Mouse (Mus musculus) megakaryocyte, embryonic 14.5 days (primary cell): ENCODE results near the gene Dupd1. TPM values are rescaled to one million over a fixed set of nuclear protein-coding genes. Genes with fewer than 3 reads are reported as not detected.
"Not testable (repeated sequence)": the region's sequence is repeated elsewhere in the genome, so short reads cannot be mapped to it uniquely, and the experiment has no call there.

Experiments used
- H3K27me3 ChIP-seq: replicated peaks from 2 replicates; pipeline ENCODE3; 2012; ENCODE audit warnings: inconsistent platforms
- H3K36me3 ChIP-seq: replicated peaks from 2 replicates; pipeline ENCODE3; 2012; ENCODE audit warnings: low read length, inconsistent platforms, mixed read lengths
- H3K4me1 ChIP-seq: 2 replicates; pipeline ENCODE4 v1.6.1; 2012; ENCODE audit warnings: inconsistent platforms
- H3K4me3 ChIP-seq: replicated peaks from 2 replicates; pipeline ENCODE3; 2012; ENCODE audit warnings: moderate library complexity, mild to moderate bottlenecking, inconsistent platforms
- H3K9me3 ChIP-seq: 2 replicates; pipeline ENCODE4 v1.6.1; 2012; ENCODE audit warnings: inconsistent platforms
- FLI1 ChIP-seq: IDR thresholded peaks from 2 replicates; pipeline ENCODE4 v1.6.1; 2012; ENCODE audit warnings: low read length, inconsistent platforms, mixed read lengths
- GATA1 ChIP-seq: IDR thresholded peaks from 3 replicates; pipeline ENCODE4 v1.6.1; 2012; ENCODE audit warnings: mixed read lengths, low read length, inconsistent platforms, borderline replicate concordance
- polyA plus RNA-seq: library from polyadenylated mRNA; stranded (reverse); fragments of >175 nt; gene quantifications from 2 replicates; pipeline ENCODE4 v1.2.3, GENCODE M21; 2012; ENCODE audit warnings: low replicate concordance; ENCODE audit not compliant: insufficient read depth

The Dupd1 gene
- polyA plus RNA-seq, 1 experiment: not detected

DNA sequence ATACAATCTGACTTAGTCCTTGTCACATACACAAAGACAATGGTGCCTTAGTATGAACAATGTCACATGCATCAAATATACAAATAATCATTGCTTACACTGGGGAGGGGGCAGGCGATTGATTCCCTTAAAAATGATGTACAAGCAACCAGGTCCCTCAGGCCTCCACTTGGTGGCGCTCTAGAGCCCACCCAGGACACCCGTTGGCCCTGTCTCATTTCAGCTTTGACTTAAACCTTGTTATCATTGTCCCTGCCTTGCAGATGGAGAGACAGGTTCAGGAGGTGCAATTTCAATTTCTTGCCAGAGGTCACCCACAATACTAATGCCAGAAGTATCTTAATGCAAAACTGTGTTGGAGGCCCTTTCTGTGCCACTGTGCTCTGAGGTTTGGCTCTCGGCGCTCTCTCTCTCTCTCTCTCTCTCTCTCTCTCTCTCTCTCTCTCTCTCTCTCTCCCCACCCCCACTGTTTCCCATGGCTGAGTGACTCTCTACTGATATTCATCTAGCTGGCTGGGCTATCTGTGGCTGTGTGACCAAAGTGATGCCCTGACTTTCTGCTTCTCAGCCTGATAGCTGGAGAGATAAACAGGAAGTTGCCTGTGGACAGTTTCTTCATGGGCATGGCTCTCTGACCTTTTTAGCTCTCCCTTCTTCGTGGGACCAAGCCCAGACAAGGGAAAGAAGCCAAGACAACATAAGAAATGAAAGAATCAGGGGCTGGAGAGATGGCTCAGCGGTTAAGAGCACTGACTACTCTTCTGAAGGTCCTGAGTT is 35.7 kb downstream of the Dupd1 start:
- Histone ChIP-seq H3K36me3 (no peaks in the 10 kb centered on the region), H3K9me3 (no peaks in the 10 kb centered on the region), H3K4me1 (peaks cover 25% of the 10 kb centered on the region), H3K4me3 (no peak overlapping the region), H3K27me3 (peaks cover 10% of the 10 kb centered on the region)
- TF ChIP-seq GATA1 (no peak), FLI1 (no peak)

DNA sequence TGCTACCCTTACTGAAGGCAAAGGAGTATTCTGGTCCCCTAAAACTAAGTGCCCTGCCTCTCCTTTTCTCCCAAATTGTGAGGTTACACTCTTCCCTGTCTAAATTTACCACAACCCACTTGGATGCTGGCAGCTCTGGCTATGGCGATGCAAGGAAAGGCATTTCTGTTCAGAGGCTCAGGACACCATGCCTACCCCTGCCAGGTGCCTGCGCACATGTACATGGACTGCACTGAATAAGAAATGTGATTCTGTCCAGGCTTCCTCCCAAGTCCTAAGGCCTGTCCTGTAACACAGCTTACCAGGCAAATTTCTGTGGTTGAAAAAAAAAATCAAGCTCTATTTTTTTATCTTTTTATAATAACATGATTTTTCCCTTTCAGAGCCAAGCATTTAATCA is 38.2 kb downstream of the Dupd1 start:
- TF ChIP-seq FLI1 (no peak), GATA1 (no peak)
- no peaks in the 10 kb centered on the region for H3K9me3 ChIP-seq
- H3K27me3 ChIP-seq: peaks cover 7% of the 10 kb centered on the region
- peaks cover 18% of the 10 kb centered on the region for H3K4me1 ChIP-seq
- no peak overlapping the region for H3K4me3 ChIP-seq
- no peaks in the 10 kb centered on the region for H3K36me3 ChIP-seq

DNA sequence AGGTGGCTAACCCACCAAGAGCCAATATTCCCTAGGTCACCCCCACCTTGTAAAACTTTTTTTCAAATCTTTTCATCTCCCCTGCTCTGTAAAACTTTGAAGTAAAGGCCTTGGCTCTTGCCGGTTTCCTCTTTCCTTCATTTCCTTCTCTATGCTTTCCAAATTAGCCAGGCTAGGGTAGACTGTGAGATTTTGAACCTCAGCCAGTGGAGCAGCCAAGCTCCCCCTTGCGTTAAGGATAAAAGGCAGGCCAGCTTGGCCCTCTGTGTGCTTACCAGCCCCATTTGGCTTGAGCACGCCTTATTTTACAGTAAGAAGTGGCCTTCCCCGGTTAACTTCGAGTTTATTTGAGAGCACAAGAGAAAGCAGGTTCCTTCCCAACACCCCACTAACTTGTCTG is 39.9 kb downstream of the Dupd1 start:
- no peak for TF ChIP-seq GATA1
- no peak for TF ChIP-seq FLI1
- peaks cover 12% of the 10 kb centered on the region for H3K36me3 ChIP-seq

DNA sequence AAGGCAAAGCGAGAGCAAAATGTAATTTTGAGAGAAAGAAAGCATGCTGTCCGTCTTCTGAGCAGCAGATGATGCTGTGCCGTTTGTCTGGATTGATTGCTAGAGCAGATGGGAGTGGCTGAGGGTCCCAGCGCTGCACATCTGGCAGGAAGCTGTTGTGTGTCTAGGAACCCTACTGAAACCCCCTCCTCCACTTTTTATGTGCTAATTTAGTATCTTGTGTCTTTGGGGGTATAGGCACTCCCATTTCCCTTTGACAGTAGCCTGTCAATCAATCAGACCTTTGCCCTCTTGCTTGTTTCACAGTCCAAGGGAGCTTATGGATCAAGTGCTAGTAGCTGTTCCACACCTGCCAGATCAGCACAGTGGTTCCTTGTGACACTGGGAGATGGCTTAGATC is 41.3 kb downstream of the Dupd1 start:
- Histone ChIP-seq H3K36me3 (peaks cover 25% of the 10 kb centered on the region), H3K4me1 (no peaks in the 10 kb centered on the region; the same call in 1 of the 2 replicates), H3K27me3 (peaks cover 6% of the 10 kb centered on the region), H3K4me3 (no peak overlapping the region), H3K9me3 (no peaks in the 10 kb centered on the region)
- TF ChIP-seq GATA1: no peak
- TF ChIP-seq FLI1: no peak

More for the DNA sequence above, 39.9 kb downstream of the Dupd1 start:
- Histone ChIP-seq H3K9me3 (no peaks in the 10 kb centered on the region), H3K4me1 (peaks cover 9% of the 10 kb centered on the region), H3K27me3 (peaks cover 6% of the 10 kb centered on the region), H3K4me3 (no peak overlapping the region)

DNA sequence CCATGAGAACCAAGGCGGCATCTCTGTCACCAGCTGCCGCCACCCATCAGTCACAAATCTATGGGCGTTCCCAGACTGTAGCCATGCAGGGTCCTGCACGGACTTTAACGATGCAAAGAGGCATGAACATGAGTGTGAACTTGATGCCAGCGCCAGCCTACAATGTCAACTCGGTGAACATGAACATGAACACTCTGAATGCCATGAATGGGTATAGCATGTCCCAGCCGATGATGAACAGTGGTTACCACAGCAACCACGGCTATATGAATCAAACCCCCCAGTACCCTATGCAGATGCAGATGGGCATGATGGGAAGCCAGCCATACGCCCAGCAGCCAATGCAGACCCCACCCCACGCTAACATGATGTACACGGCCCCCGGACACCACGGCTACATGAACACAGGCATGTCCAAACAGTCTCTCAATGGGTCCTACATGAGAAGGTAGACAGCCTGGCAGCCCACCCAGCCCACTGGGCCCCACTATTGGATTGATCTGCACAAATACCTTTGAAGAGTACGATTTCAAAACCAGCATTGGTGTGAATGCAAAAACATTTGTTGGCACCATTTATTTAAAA is 43.9 kb downstream of the Dupd1 start:
- H3K36me3 ChIP-seq: peaks cover 35% of the 10 kb centered on the region
- H3K4me3 ChIP-seq, H3K27me3 ChIP-seq, H3K9me3 ChIP-seq, H3K4me1 ChIP-seq: not testable (repeated sequence)

DNA sequence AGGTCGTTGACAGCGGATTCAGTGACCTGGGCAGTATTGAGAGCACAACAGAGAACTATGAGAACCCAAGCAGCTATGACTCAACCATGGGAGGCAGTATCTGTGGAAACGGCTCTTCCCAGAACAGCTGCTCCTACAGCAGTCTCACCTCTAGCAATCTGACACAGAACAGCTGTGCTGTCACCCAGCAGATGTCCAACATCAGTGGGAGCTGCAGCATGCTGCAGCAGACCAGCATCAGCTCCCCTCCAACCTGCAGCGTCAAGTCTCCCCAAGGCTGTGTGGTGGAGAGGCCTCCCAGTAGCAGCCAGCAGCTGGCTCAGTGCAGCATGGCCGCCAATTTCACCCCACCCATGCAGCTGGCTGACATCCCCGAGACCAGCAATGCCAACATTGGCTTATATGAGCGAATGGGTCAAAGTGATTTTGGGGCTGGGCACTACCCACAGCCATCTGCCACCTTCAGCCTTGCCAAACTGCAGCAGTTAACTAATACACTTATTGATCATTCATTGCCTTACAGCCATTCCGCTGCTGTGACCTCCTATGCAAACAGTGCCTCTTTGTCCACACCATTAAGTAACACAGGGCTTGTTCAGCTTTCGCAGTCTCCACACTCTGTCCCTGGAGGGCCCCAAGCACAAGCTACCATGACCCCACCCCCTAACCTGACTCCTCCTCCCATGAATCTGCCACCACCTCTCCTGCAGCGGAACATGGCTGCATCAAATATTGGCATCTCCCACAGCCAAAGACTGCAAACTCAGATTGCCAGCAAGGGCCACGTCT is 44.5 kb downstream of the Dupd1 start:
- Histone ChIP-seq H3K27me3 (no peaks in the 10 kb centered on the region), H3K36me3 (peaks cover 39% of the 10 kb centered on the region), H3K4me1 (peaks cover 4% of the 10 kb centered on the region; the same call in 1 of the 2 replicates), H3K9me3 (no peaks in the 10 kb centered on the region), H3K4me3 (no peak overlapping the region)
- TF ChIP-seq FLI1 (no peak), GATA1 (no peak)

DNA sequence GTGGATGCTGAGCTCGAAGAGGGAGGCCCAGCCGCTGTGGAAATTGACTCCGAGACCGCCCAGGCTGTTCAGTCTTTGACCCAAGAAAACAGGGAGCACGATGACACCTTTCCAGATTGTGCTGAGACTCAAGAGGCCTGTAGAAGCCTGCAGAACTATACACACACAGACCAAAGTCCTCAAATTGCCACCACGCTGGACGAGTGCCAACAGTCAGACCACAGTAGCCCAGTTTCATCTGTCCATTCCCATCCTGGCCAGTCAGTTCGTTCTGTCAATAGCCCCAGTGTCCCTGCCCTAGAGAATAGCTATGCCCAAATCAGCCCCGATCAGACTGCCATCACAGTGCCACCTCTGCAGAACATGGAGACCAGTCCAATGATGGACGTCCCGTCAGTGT is 45.2 kb downstream of the Dupd1 start:
- no peak for TF ChIP-seq GATA1
- TF ChIP-seq FLI1: no peak

DNA sequence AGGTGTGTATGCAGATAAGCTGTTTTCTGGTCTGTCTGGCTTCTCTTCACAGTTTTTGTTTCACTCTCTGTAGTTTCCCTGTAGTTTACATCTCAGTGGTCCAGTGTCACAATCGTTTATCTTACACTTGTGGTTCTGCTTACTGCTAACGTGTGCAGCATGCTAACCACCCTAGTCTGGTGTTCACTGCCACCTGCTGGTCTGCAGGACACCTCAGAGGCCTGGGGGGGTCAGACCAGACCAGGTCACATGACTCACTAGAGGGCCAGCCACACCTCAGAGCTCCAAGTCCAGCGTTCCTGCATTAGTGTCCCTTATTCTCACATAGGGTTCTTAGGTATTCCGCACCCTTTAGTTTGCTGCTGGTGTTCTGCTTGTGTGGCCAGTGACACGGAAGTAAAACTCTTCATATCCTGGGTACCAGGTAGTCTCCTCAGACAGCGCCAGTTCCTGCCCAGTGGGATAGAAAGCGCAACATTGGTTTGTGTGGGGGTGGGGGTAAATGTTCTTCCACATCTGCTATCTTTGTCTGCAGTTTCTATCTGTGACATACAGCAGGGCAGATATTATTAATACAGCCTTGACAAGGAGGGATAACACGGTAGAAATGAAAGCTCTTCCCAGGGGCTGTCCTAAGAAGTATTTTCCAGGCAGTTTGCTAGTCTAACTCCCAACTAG is 51.8 kb downstream of the Dupd1 start:
- Histone ChIP-seq H3K9me3 (no peaks in the 10 kb centered on the region), H3K4me1 (peaks cover 27% of the 10 kb centered on the region), H3K36me3 (peaks cover 50% of the 10 kb centered on the region), H3K4me3 (no peak overlapping the region), H3K27me3 (no peaks in the 10 kb centered on the region)
- TF ChIP-seq GATA1: no peak
- TF ChIP-seq FLI1: no peak

More for the DNA sequence above, 45.2 kb downstream of the Dupd1 start:
- Histone ChIP-seq H3K4me1 (peaks cover 4% of the 10 kb centered on the region; the same call in 1 of the 2 replicates), H3K9me3 (no peaks in the 10 kb centered on the region), H3K4me3 (no peak overlapping the region), H3K27me3 (no peaks in the 10 kb centered on the region), H3K36me3 (peaks cover 45% of the 10 kb centered on the region)

DNA sequence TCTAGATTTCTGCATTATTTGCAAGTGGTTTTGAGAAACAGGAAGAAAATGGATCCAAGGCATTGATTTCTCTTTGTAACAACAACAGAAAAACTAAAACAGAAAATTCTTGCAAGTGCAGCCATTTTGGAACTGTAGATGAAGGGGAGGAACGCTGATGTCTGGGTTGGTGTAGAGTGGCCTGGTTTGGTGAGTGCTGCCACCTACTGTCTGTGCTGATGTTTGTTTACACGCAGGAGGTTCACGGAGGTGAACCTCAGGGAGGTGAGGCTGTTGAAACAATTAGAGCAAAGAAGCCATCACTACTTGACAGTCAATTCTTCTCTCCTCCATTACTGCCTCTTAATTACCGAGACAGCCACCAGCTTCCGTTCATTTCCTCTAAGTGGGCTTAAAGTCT is 54.7 kb downstream of the Dupd1 start:
- Histone ChIP-seq H3K9me3 (no peaks in the 10 kb centered on the region), H3K36me3 (peaks cover 37% of the 10 kb centered on the region), H3K27me3 (no peaks in the 10 kb centered on the region), H3K4me3 (no peak overlapping the region), H3K4me1 (peaks cover 23% of the 10 kb centered on the region)
- TF ChIP-seq GATA1 (no peak), FLI1 (no peak)
